Mouse (Mus musculus) forebrain, embryonic 13.5 days (tissue): ENCODE data around the gene Lmln. TPM values are rescaled to one million over a fixed set of nuclear protein-coding genes. Genes with fewer than 3 reads are reported as not detected.
"Not testable (repeated sequence)": the region's sequence is repeated elsewhere in the genome, so short reads cannot be mapped to it uniquely, and the experiment has no call there.

Experiments used
- ATAC-seq: fragments of 200-750 bp; cut with Nextera tagmentation; 2 replicates; pipeline ENCODE4 v1.8.0; 2017
- H3K27ac ChIP-seq: fragments of 300-500 bp; sonication (generic); 2 replicates; pipeline ENCODE4 v1.5.1; 2015; ENCODE audit warnings: inconsistent platforms, mild to moderate bottlenecking, moderate library complexity
- H3K27me3 ChIP-seq: fragments of 300-500 bp; sonication (generic); 2 replicates; pipeline ENCODE4 v1.6.1; 2015; ENCODE audit warnings: mild to moderate bottlenecking, inconsistent platforms
- H3K36me3 ChIP-seq: fragments of 300-500 bp; sonication (generic); 2 replicates; pipeline ENCODE4 v1.6.1; 2015; ENCODE audit warnings: mild to moderate bottlenecking, inconsistent platforms; ENCODE audit not compliant: poor library complexity, severe bottlenecking
- H3K4me1 ChIP-seq: fragments of 300-500 bp; sonication (generic); 2 replicates; pipeline ENCODE4 v1.6.1; 2015; ENCODE audit warnings: inconsistent platforms
- H3K4me2 ChIP-seq: fragments of 300-500 bp; sonication (generic); 2 replicates; pipeline ENCODE4 v1.6.1; 2015; ENCODE audit warnings: inconsistent platforms, mild to moderate bottlenecking, moderate library complexity
- H3K4me3 ChIP-seq: fragments of 300-500 bp; sonication (generic); 2 replicates; pipeline ENCODE4 v1.5.1; 2015; ENCODE audit warnings: mild to moderate bottlenecking, inconsistent platforms
- H3K9ac ChIP-seq: fragments of 300-500 bp; sonication (generic); 2 replicates; pipeline ENCODE4 v1.6.1; 2015; ENCODE audit warnings: mild to moderate bottlenecking, inconsistent platforms
- H3K9me3 ChIP-seq: fragments of 300-500 bp; sonication (generic); replicated peaks from 2 replicates; pipeline ENCODE4 v1.6.1; 2016; ENCODE audit warnings: inconsistent platforms
- WGBS: fragments of 180-500 bp; shearing (Covaris S2); methylation state at CpG from one replicate; pipeline ENCODE4 v1.1.7; 2015; 5-methylcytosine and 5-hydroxymethylcytosine counted together
- polyA plus RNA-seq: library from polyadenylated mRNA; unstranded; fragments of >200 nt; fragmentation: Nextera tagmentation; extraction: Ambion mirVana; gene quantifications from 2 replicates; pipeline ENCODE4 v1.2.1, GENCODE M21; 2015

Lmln gene
- polyA plus RNA-seq, 1 experiment from 2014 or later, result 3.4 TPM

GRCm38 (mm10) chr16:33080063-33080462 is 17.7 kb downstream of the Lmln start:
- H3K4me3 ChIP-seq, result no peak overlapping the region
- ATAC-seq, result no peak
- H3K36me3 ChIP-seq, result peaks cover 35% of the 10 kb centered on the region

DNA sequence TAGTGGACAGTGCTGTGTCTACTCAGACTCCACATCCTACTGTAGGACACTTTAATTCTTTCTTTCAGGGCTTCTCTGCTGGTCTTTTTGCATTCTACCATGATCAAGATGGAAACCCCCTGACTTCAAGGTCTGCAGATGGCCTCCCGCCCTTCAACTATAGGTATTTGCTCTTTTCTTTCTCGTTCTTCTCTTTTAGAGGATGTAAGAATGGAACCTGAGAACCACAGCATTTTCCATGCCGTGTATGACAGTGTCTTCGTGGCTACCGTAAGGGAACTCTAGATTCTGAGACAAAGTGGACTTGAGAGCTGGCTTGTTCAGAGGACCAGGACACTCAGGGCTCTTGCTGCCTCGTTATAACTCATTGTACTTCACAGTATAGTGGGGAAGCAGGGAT is 20.6 kb downstream of the Lmln start:
- Histone ChIP-seq H3K36me3 (peaks cover 23% of the 10 kb centered on the region), H3K9ac (no peak overlapping the region), H3K9me3 (no peaks in the 10 kb centered on the region), H3K27me3 (no peaks in the 10 kb centered on the region), H3K4me2 (no peak overlapping the region), H3K4me3 (no peak overlapping the region), H3K4me1 (no peaks in the 10 kb centered on the region), H3K27ac (no peak overlapping the region)
- WGBS, result 93% methylated on average over 6 of the region's 6 CpGs
- no peak for ATAC-seq

More at GRCm38 (mm10) chr16:33080063-33080462, 17.7 kb downstream of the Lmln start:
- Histone ChIP-seq H3K9ac (no peak overlapping the region), H3K27ac (no peak overlapping the region), H3K4me2 (no peak overlapping the region), H3K27me3 (no peaks in the 10 kb centered on the region), H3K4me1 (no peaks in the 10 kb centered on the region), H3K9me3 (no peaks in the 10 kb centered on the region)
- 95% methylated on average over 7 of the region's 7 CpGs for WGBS

DNA sequence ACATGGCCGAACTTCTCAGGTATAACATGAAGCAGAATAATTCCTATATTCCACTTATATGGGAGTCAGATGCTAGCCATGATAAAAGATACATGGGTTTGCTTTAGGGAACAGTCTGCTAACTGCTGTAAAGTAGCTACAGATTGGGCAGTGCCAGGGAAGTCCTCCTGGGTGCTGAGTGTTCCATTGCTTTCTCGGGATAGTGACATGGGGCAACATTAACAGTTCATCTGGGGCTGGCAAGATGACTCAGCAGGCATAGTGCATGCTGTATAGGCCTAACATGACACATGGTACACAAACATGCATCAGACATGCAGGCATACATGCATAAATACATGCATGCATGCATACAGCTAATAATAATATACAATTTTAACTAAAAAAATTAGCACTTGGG is 21.7 kb downstream of the Lmln start:
- Histone ChIP-seq H3K36me3 (peaks cover 18% of the 10 kb centered on the region), H3K4me3 (no peak overlapping the region), H3K9ac (no peak overlapping the region), H3K4me1 (no peaks in the 10 kb centered on the region), H3K27me3 (no peaks in the 10 kb centered on the region), H3K27ac (no peak overlapping the region), H3K9me3 (no peaks in the 10 kb centered on the region), H3K4me2 (no peak overlapping the region)
- 92% methylated on average over 2 of the region's 2 CpGs for WGBS
- no peak for ATAC-seq

DNA sequence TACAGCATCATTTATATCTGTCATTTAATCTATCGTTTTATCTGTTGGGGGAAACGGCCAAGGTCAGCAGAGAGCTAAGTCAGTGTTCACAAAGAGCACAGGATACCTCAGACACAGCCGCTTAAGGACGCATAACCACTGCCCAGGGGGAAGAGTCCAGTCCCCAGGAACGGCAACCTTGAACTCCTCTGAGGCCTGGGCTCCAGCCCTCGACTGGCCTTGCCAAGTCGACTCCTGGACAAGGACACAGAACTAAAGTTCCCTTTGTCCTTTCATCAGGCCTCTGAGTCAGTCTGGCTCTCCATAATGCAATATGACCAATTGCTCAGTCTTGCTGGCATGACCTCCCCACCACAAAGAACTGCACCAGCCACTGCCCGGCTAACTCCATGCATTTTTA is 23.3 kb downstream of the Lmln start:
- WGBS, result 84% methylated on average over 8 of the region's 8 CpGs

GRCm38 (mm10) chr16:33113726-33114125 is 51.4 kb downstream of the Lmln start:
- ATAC-seq, result no peak
- no peaks in the 10 kb centered on the region for H3K27me3 ChIP-seq
- H3K4me3 ChIP-seq, result no peak overlapping the region
- WGBS, result 17% methylated on average over 4 of the region's 4 CpGs
- no peaks in the 10 kb centered on the region for H3K9me3 ChIP-seq
- H3K9ac ChIP-seq, result no peak overlapping the region
- peaks cover 9% of the 10 kb centered on the region for H3K4me1 ChIP-seq
- no peak overlapping the region for H3K27ac ChIP-seq
- H3K36me3 ChIP-seq, result peaks cover 18% of the 10 kb centered on the region
- no peak overlapping the region for H3K4me2 ChIP-seq

More for the DNA sequence above, 23.3 kb downstream of the Lmln start:
- Histone ChIP-seq H3K27ac (no peak overlapping the region), H3K4me2 (no peak overlapping the region), H3K27me3 (no peaks in the 10 kb centered on the region), H3K9ac (no peak overlapping the region), H3K4me3 (no peak overlapping the region), H3K4me1 (no peaks in the 10 kb centered on the region), H3K36me3 (peaks cover 29% of the 10 kb centered on the region), H3K9me3 (no peaks in the 10 kb centered on the region)
- no peak for ATAC-seq

GRCm38 (mm10) chr16:33123373-33123772 is 61.1 kb downstream of the Lmln start:
- WGBS, result 83% methylated on average over 8 of the region's 8 CpGs
- no peak for ATAC-seq
- no peak overlapping the region for H3K9ac ChIP-seq
- H3K4me1 ChIP-seq, result 0 out of 2 replicates have a peak, but pooled peaks cover 4% of the 10 kb centered on the region
- peaks cover 26% of the 10 kb centered on the region for H3K36me3 ChIP-seq
- H3K4me2 ChIP-seq, result no peak overlapping the region
- H3K27ac ChIP-seq, result no peak overlapping the region
- no peaks in the 10 kb centered on the region for H3K27me3 ChIP-seq
- no peaks in the 10 kb centered on the region for H3K9me3 ChIP-seq
- no peak overlapping the region for H3K4me3 ChIP-seq

- H3K27ac ChIP-seq, result no peak overlapping the region
- no peak overlapping the region for H3K4me3 ChIP-seq
- no peak overlapping the region for H3K9ac ChIP-seq
- no peaks in the 10 kb centered on the region for H3K9me3 ChIP-seq
- H3K27me3 ChIP-seq, result no peaks in the 10 kb centered on the region
- no peak for ATAC-seq
- 0 out of 2 replicates have a peak, but pooled peaks cover 4% of the 10 kb centered on the region for H3K4me1 ChIP-seq
- no peak overlapping the region for H3K4me2 ChIP-seq
- whole genome bisulfite sequencing, result 76% methylated on average over 24 of the region's 24 CpGs
- peaks cover 25% of the 10 kb centered on the region for H3K36me3 ChIP-seq
These were observed 61.9 kb downstream of the Lmln start for GRCm38 (mm10) chr16:33123938-33124820.

GRCm38 (mm10) chr16:33127052-33127451 is 64.7 kb downstream of the Lmln start:
- H3K4me1 ChIP-seq, result 0 out of 2 replicates have a peak, but pooled peaks cover 4% of the 10 kb centered on the region
- no peaks in the 10 kb centered on the region for H3K27me3 ChIP-seq
- no peaks in the 10 kb centered on the region for H3K9me3 ChIP-seq
- H3K36me3 ChIP-seq, result peaks cover 20% of the 10 kb centered on the region
- no peak overlapping the region for H3K27ac ChIP-seq
- H3K9ac ChIP-seq, result no peak overlapping the region
- H3K4me3 ChIP-seq, result no peak overlapping the region
- WGBS, result 90% methylated on average over 6 of the region's 6 CpGs
- no peak overlapping the region for H3K4me2 ChIP-seq
- no peak for ATAC-seq

- no peaks in the 10 kb centered on the region for H3K36me3 ChIP-seq
- no peak overlapping the region for H3K9ac ChIP-seq
- WGBS, result 62% methylated on average over 4 of the region's 4 CpGs
- no peak for ATAC-seq
- H3K4me2 ChIP-seq, result no peak overlapping the region
- H3K4me1 ChIP-seq, result no peaks in the 10 kb centered on the region
- H3K9me3 ChIP-seq, result no peaks in the 10 kb centered on the region
- no peak overlapping the region for H3K4me3 ChIP-seq
- no peaks in the 10 kb centered on the region for H3K27me3 ChIP-seq
- no peak overlapping the region for H3K27ac ChIP-seq
These were observed 68.4 kb downstream of the Lmln start for GRCm38 (mm10) chr16:33130731-33131130.

- Histone ChIP-seq H3K27ac (no peak overlapping the region), H3K36me3 (no peaks in the 10 kb centered on the region), H3K9me3 (no peaks in the 10 kb centered on the region), H3K4me2 (no peak overlapping the region), H3K27me3 (no peaks in the 10 kb centered on the region), H3K4me1 (no peaks in the 10 kb centered on the region), H3K4me3 (no peak overlapping the region), H3K9ac (no peak overlapping the region)
- WGBS, result 77% methylated on average over 13 of the region's 13 CpGs
- no peak for ATAC-seq
These were observed 70.9 kb downstream of the Lmln start for GRCm38 (mm10) chr16:33133186-33133585.

- no peak for ATAC-seq
- no peaks in the 10 kb centered on the region for H3K36me3 ChIP-seq
- no peaks in the 10 kb centered on the region for H3K27me3 ChIP-seq
- H3K4me1 ChIP-seq, result no peaks in the 10 kb centered on the region
- H3K4me2 ChIP-seq, result no peak overlapping the region
- H3K9me3 ChIP-seq, result no peaks in the 10 kb centered on the region
- H3K4me3 ChIP-seq, result no peak overlapping the region
- no peak overlapping the region for H3K27ac ChIP-seq
- 68% methylated on average over 4 of the region's 4 CpGs for WGBS
- H3K9ac ChIP-seq, result no peak overlapping the region
These were observed 72.8 kb downstream of the Lmln start for GRCm38 (mm10) chr16:33135167-33135566.

GRCm38 (mm10) chr16:33139061-33139460 is 76.7 kb downstream of the Lmln start:
- not testable (repeated sequence) for H3K27ac ChIP-seq, H3K27me3 ChIP-seq, ATAC-seq, H3K36me3 ChIP-seq, H3K4me1 ChIP-seq, H3K4me3 ChIP-seq, H3K4me2 ChIP-seq, H3K9me3 ChIP-seq, H3K9ac ChIP-seq
- 86% methylated on average over 7 of the region's 7 CpGs for WGBS
